Mouse (Mus musculus) MEL (cell line): ENCODE results near the gene Zbp1. TPM values are rescaled to one million over a fixed set of nuclear protein-coding genes. Genes with fewer than 3 reads are reported as not detected.

Experiments
- DNase-seq: peaks from one replicate; pipeline ENCODE4 v3.0.0; 2011; ENCODE audit warnings: low read depth, low spot score
- H3K27ac ChIP-seq: 2 replicates; pipeline ENCODE4 v1.5.1; 2012; ENCODE audit warnings: low read depth, mild to moderate bottlenecking, control low read depth, low read length, moderate library complexity; ENCODE audit not compliant: control insufficient read depth
- H3K27me3 ChIP-seq, 2 experiments: fragments of 150-350 bp in 1 of 2; sonication (generic) in 1 of 2; 2 replicates each; pipeline ENCODE4 v1.6.1; 2012; ENCODE audit warnings: low read length in 2 of 2, mild to moderate bottlenecking in 2 of 2, improper control_type of control experiment in 1 of 2, moderate library complexity in 1 of 2; ENCODE audit not compliant: insufficient read depth in 2 of 2, control insufficient read depth in 1 of 2
- H3K36me3 ChIP-seq, 2 experiments: 2 replicates each; pipeline ENCODE4 v1.6.1; 2012 to 2014; ENCODE audit warnings: low read length in 2 of 2, improper control_type of control experiment in 1 of 2, inconsistent platforms in 1 of 2, mild to moderate bottlenecking in 1 of 2; ENCODE audit not compliant: insufficient read depth in 2 of 2, control insufficient read depth in 1 of 2
- H3K4me1 ChIP-seq, 2 experiments: fragments of 150-350 bp in 1 of 2; sonication (generic) in 1 of 2; 2 replicates each; pipeline ENCODE4 v1.6.1; 2012; ENCODE audit warnings: low read length in 2 of 2, improper control_type of control experiment in 1 of 2, mild to moderate bottlenecking in 1 of 2; ENCODE audit not compliant: insufficient read depth in 2 of 2, control insufficient read depth in 1 of 2
- H3K4me3 ChIP-seq, 2 experiments: fragments of 150-350 bp in 1 of 2; sonication (generic) in 1 of 2; 2 replicates each; pipeline ENCODE4 v1.5.1; 2012; ENCODE audit warnings: low read depth in 2 of 2, low read length in 2 of 2, mild to moderate bottlenecking in 2 of 2, moderate library complexity in 2 of 2, control low read depth in 1 of 2, improper control_type of control experiment in 1 of 2; ENCODE audit not compliant: control insufficient read depth in 1 of 2, insufficient read depth in 1 of 2
- H3K79me2 ChIP-seq: 2 replicates; pipeline ENCODE4 v1.6.1; 2012; ENCODE audit warnings: mild to moderate bottlenecking, low read length, moderate library complexity; ENCODE audit not compliant: control insufficient read depth, poor library complexity, insufficient read depth
- H3K9ac ChIP-seq: 2 replicates; pipeline ENCODE4 v1.6.1; 2012; ENCODE audit warnings: low read depth, mild to moderate bottlenecking, control low read depth, low read length, moderate library complexity; ENCODE audit not compliant: control insufficient read depth, poor library complexity, severe bottlenecking
- H3K9me3 ChIP-seq: fragments of 150-350 bp; sonication (generic); replicated peaks from 2 replicates; pipeline ENCODE4 v1.6.1; 2012; ENCODE audit warnings: mild to moderate bottlenecking, low read length, improper control_type of control experiment, moderate library complexity; ENCODE audit not compliant: insufficient read depth
- CHD1 ChIP-seq: IDR thresholded peaks from 2 replicates; pipeline ENCODE4 v1.6.1; 2012; ENCODE audit warnings: low read depth, mild to moderate bottlenecking, inconsistent platforms, low read length, improper control_type of control experiment
- ELF1 ChIP-seq: IDR thresholded peaks from 2 replicates; pipeline ENCODE4 v1.6.1; 2014; ENCODE audit warnings: low read depth, mild to moderate bottlenecking, inconsistent platforms, low read length, improper control_type of control experiment, moderate library complexity
- EP300 ChIP-seq, 2 experiments: IDR thresholded peaks; 2 replicates each; pipeline ENCODE4 v1.6.1; 2011; ENCODE audit warnings: improper control_type of control experiment in 2 of 2, low read length in 2 of 2, low read depth in 1 of 2, mild to moderate bottlenecking in 1 of 2
- ETS1 ChIP-seq: IDR thresholded peaks from 2 replicates; pipeline ENCODE4 v1.6.1; 2012; ENCODE audit warnings: low read depth, mild to moderate bottlenecking, inconsistent platforms, low read length, improper control_type of control experiment, moderate library complexity
- GABPA ChIP-seq: IDR thresholded peaks from 2 replicates; pipeline ENCODE4 v1.6.1; 2012; ENCODE audit warnings: low read depth, mild to moderate bottlenecking, inconsistent platforms, low read length, improper control_type of control experiment, moderate library complexity
- HCFC1 ChIP-seq: IDR thresholded peaks from 2 replicates; pipeline ENCODE4 v1.6.1; 2012; ENCODE audit warnings: low read depth, mild to moderate bottlenecking, inconsistent platforms, low read length, improper control_type of control experiment, moderate library complexity
- JUND ChIP-seq: IDR thresholded peaks from 2 replicates; pipeline ENCODE4 v1.6.1; 2011; ENCODE audit warnings: low read depth, mild to moderate bottlenecking, improper control_type of control experiment, low read length
- MAFK ChIP-seq: IDR thresholded peaks from 2 replicates; pipeline ENCODE4 v1.6.1; 2011; ENCODE audit warnings: low read depth, mild to moderate bottlenecking, low read length, improper control_type of control experiment, borderline replicate concordance
- MAX ChIP-seq: IDR thresholded peaks from 2 replicates; pipeline ENCODE4 v1.6.1; 2011; ENCODE audit warnings: low read length, improper control_type of control experiment
- MAZ ChIP-seq: IDR thresholded peaks from 2 replicates; pipeline ENCODE4 v1.6.1; 2012; ENCODE audit warnings: low read depth, mild to moderate bottlenecking, inconsistent platforms, low read length, improper control_type of control experiment
- MEF2A ChIP-seq: IDR thresholded peaks from 2 replicates; pipeline ENCODE4 v1.6.1; 2014; ENCODE audit warnings: low read depth, mild to moderate bottlenecking, inconsistent platforms, low read length, improper control_type of control experiment; ENCODE audit not compliant: poor library complexity, insufficient replicate concordance, severe bottlenecking; ENCODE audit errors: extremely low read depth
- MXI1 ChIP-seq: IDR thresholded peaks from 2 replicates; pipeline ENCODE4 v1.6.1; 2011; ENCODE audit warnings: mild to moderate bottlenecking, low read depth, low read length, improper control_type of control experiment
- NRF1 ChIP-seq: IDR thresholded peaks from 2 replicates; pipeline ENCODE4 v1.6.1; 2014; ENCODE audit warnings: low read depth, mild to moderate bottlenecking, inconsistent platforms, low read length, improper control_type of control experiment, moderate library complexity; ENCODE audit not compliant: poor library complexity, insufficient read depth, severe bottlenecking
- POLR2A ChIP-seq, 2 experiments: IDR thresholded peaks; 2 replicates each; pipeline ENCODE4 v1.6.1; 2011 to 2012; ENCODE audit warnings: low read length in 2 of 2, mild to moderate bottlenecking in 2 of 2, control low read depth in 1 of 2, improper control_type of control experiment in 1 of 2, low read depth in 1 of 2, moderate library complexity in 1 of 2; ENCODE audit not compliant: control insufficient read depth in 1 of 2, insufficient read depth in 1 of 2, poor library complexity in 1 of 2
- POLR2AphosphoS2 ChIP-seq: IDR thresholded peaks from 2 replicates; pipeline ENCODE4 v1.6.1; 2011; ENCODE audit warnings: low read length, improper control_type of control experiment
- RAD21 ChIP-seq: IDR thresholded peaks from 2 replicates; pipeline ENCODE4 v1.6.1; 2011; ENCODE audit warnings: mild to moderate bottlenecking, low read depth, low read length, improper control_type of control experiment
- SIN3A ChIP-seq: IDR thresholded peaks from 2 replicates; pipeline ENCODE4 v1.6.1; 2012; ENCODE audit warnings: low read length, improper control_type of control experiment, inconsistent platforms
- TBP ChIP-seq: IDR thresholded peaks from 2 replicates; pipeline ENCODE4 v1.8.0; 2011; ENCODE audit warnings: low read depth, low read length, improper control_type of control experiment
- UBTF ChIP-seq: IDR thresholded peaks from 2 replicates; pipeline ENCODE4 v1.6.1; 2012; ENCODE audit warnings: low read depth, mild to moderate bottlenecking, inconsistent platforms, low read length, improper control_type of control experiment, moderate library complexity, borderline replicate concordance; ENCODE audit not compliant: insufficient read depth
- USF1 ChIP-seq: IDR thresholded peaks from 2 replicates; pipeline ENCODE4 v1.6.1; 2014; ENCODE audit warnings: low read depth, mild to moderate bottlenecking, inconsistent platforms, low read length, improper control_type of control experiment, moderate library complexity
- ZC3H11A ChIP-seq: IDR thresholded peaks from 2 replicates; pipeline ENCODE4 v1.6.1; 2012; ENCODE audit warnings: low read depth, mild to moderate bottlenecking, inconsistent platforms, low read length, improper control_type of control experiment
- ZNF384 ChIP-seq: IDR thresholded peaks from 2 replicates; pipeline ENCODE4 v1.6.1; 2012; ENCODE audit warnings: low read depth, mild to moderate bottlenecking, inconsistent platforms, low read length, improper control_type of control experiment
- polyA plus RNA-seq, 2 experiments: library from polyadenylated mRNA; stranded (reverse) in 1 of 2; unstranded in 1 of 2; fragments of >175 nt in 1 of 2; fragments of >200 nt in 1 of 2; gene quantifications; 2 replicates each; pipeline versions ENCODE4 v1.2.1 to v1.2.4; 2012; ENCODE audit warnings: low replicate concordance in 2 of 2, low read depth in 1 of 2; ENCODE audit not compliant: insufficient read length in 2 of 2, insufficient read depth in 1 of 2, missing spikeins in 1 of 2
- total RNA-seq: library from RNA; depleted of rRNA; stranded (reverse); fragments of 300-350 nt; gene quantifications from 2 replicates; pipeline ENCODE4 v1.2.3, GENCODE M21; 2012

The Zbp1 gene
- total and polyA plus RNA-seq, 3 experiments = not detected

DNA sequence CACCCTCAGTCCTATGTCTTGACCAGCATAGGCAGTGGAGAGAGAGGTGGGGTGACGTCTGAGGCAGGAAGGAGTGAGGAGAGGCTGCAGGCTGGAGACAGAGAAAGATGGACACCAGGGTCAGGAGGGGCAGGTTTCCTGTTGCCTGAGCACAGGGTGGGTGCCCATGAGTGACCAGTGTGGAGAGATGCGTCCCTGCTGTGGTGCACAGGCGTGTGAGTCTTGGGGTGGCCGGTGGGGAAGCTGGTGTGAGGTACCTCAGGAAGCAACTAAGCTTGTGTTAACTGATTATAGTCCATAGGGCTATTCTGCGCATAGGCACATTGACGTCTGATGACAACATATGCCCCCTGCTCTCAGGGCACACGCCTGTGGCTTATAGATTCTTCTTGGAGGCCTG is 39.7 kb downstream of the Zbp1 start:
- Histone ChIP-seq H3K27ac (no peak overlapping the region), H3K27me3 (no peaks in the 10 kb centered on the region)
- no peak for DNase-seq
- TF ChIP-seq GABPA = no peak
- TF ChIP-seq ZNF384 = no peak
- TF ChIP-seq ELF1 = no peak
- TF ChIP-seq MEF2A = no peak
- no peak for TF ChIP-seq MXI1
- no peak for TF ChIP-seq SIN3A
- TF ChIP-seq MAZ = no peak
- TF ChIP-seq UBTF = no peak
- TF ChIP-seq EP300 (IDR thresholded peaks at IDR 0.05; ENCODE audit: low read depth in 1 of 2, low read length in 2 of 2) = no peak
- no peak for TF ChIP-seq JUND
- TF ChIP-seq RAD21 = no peak
- TF ChIP-seq NRF1 = no peak
- no peak for TF ChIP-seq POLR2A (IDR thresholded peaks at IDR 0.05; ENCODE audit: control insufficient read depth in 1 of 2, insufficient read depth in 1 of 2, low read depth in 1 of 2, low read length in 2 of 2, poor library complexity in 1 of 2)
- no peak for TF ChIP-seq CHD1
- no peak for TF ChIP-seq MAFK
- no peak for TF ChIP-seq TBP
- TF ChIP-seq USF1 = no peak
- TF ChIP-seq, all 39 proteins: peak for 0
- Histone ChIP-seq H3K36me3 (no peaks in the 10 kb centered on the region), H3K79me2 (no peaks in the 10 kb centered on the region), H3K9ac (no peak overlapping the region), H3K4me1 (no peaks in the 10 kb centered on the region), H3K4me3 (no peak overlapping the region), H3K9me3 (no peaks in the 10 kb centered on the region)

DNA sequence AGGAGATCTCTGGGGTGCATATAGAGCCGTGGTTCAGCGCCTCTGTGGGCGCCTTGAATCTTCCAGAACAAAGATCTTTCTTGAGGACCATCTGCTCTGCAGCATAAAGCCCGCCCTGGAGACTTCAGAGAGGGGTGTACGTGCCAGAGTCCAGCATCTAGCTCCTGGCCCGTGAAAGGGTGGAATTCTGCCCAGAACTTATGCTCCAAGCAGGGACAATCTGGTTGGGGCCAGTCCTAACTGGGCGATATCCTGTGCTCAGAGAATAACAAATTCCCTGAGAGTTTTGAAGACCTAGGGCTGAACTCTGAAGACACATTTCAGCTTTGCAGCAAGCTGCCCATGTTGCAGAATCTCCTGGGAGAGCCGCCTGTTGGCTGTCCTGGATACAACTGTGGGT is 40.8 kb downstream of the Zbp1 start:
- Histone ChIP-seq H3K9me3 (no peaks in the 10 kb centered on the region), H3K27ac (no peak overlapping the region), H3K36me3 (no peaks in the 10 kb centered on the region), H3K4me3 (no peak overlapping the region), H3K27me3 (no peaks in the 10 kb centered on the region), H3K9ac (no peak overlapping the region), H3K4me1 (no peaks in the 10 kb centered on the region), H3K79me2 (no peaks in the 10 kb centered on the region)
- DNase-seq = no peak
- TF ChIP-seq EP300 (IDR thresholded peaks at IDR 0.05; ENCODE audit: low read depth in 1 of 2, low read length in 2 of 2) (no peak), NRF1 (no peak), ETS1 (no peak), HCFC1 (no peak), ZC3H11A (no peak), ELF1 (no peak), POLR2AphosphoS2 (no peak), MAX (no peak), ZNF384 (no peak)
